Mouse (Mus musculus): Measurements from ENCODE around the gene 4933402J07Rik. TPM values are rescaled to one million over a fixed set of nuclear protein-coding genes. Genes with fewer than 3 reads are reported as not detected.
A peak's percentile ranks its signal among the peaks of the same experiment; 100 is the strongest.

The 4933402J07Rik gene
- polyA plus RNA-seq, 1 experiment from 2014 or later: not detected

GRCm38 (mm10) chr8:87609651-87610192 is 46.1 kb downstream of the 4933402J07Rik start:
- Histone ChIP-seq H3K9me3 (ENCODE audit: control insufficient read depth, low read length) (no peaks in the 10 kb centered on the region), H3K27me3 (ENCODE audit: control insufficient read depth, insufficient read depth, low read length) (no peaks in the 10 kb centered on the region), H3K27ac (ENCODE audit: low read depth, low read length) (no peak overlapping the region), H3K4me2 (ENCODE audit: low read depth, low read length) (no peak overlapping the region), H3K4me1 (ENCODE audit: control insufficient read depth, insufficient read depth, low read length) (no peaks in the 10 kb centered on the region), H3K4me3 (ENCODE audit: low read depth, low read length) (no peak overlapping the region), H3K36me3 (ENCODE audit: control insufficient read depth, insufficient read depth, low read length) (no peaks in the 10 kb centered on the region), H3K9ac (replicated peaks; ENCODE audit: low read depth, low read length) (no peak overlapping the region)
- 94% methylated on average over 4 of the region's 4 CpGs for WGBS
- no peak for ATAC-seq (ENCODE audit: low read depth)

- H3K9me3 ChIP-seq (ENCODE audit: control insufficient read depth, low read length): no peaks in the 10 kb centered on the region
- ATAC-seq (ENCODE audit: low read depth): no peak
- no peak overlapping the region for H3K4me3 ChIP-seq (ENCODE audit: low read depth, low read length)
- no peaks in the 10 kb centered on the region for H3K4me1 ChIP-seq (ENCODE audit: control insufficient read depth, insufficient read depth, low read length)
- no peak overlapping the region for H3K9ac ChIP-seq (replicated peaks; ENCODE audit: low read depth, low read length)
- no peaks in the 10 kb centered on the region for H3K36me3 ChIP-seq (ENCODE audit: control insufficient read depth, insufficient read depth, low read length)
- H3K27ac ChIP-seq (ENCODE audit: low read depth, low read length): no peak overlapping the region
- H3K27me3 ChIP-seq (ENCODE audit: control insufficient read depth, insufficient read depth, low read length): no peaks in the 10 kb centered on the region
- H3K4me2 ChIP-seq (ENCODE audit: low read depth, low read length): no peak overlapping the region
- WGBS: 96% methylated on average over 1 of the region's 1 CpGs
Measured at GRCm38 (mm10) chr8:87613701-87614100, 50.0 kb downstream of the 4933402J07Rik start.

- Histone ChIP-seq H3K27ac (ENCODE audit: low read depth, low read length) (no peak overlapping the region), H3K4me3 (ENCODE audit: low read depth, low read length) (no peak overlapping the region), H3K27me3 (ENCODE audit: control insufficient read depth, insufficient read depth, low read length) (no peaks in the 10 kb centered on the region), H3K4me1 (ENCODE audit: control insufficient read depth, insufficient read depth, low read length) (peaks cover 3% of the 10 kb centered on the region; the same call in 1 of the 2 replicates), H3K36me3 (ENCODE audit: control insufficient read depth, insufficient read depth, low read length) (no peaks in the 10 kb centered on the region), H3K9me3 (ENCODE audit: control insufficient read depth, low read length) (no peaks in the 10 kb centered on the region), H3K4me2 (ENCODE audit: low read depth, low read length) (no peak overlapping the region), H3K9ac (replicated peaks; ENCODE audit: low read depth, low read length) (no peak overlapping the region)
- WGBS: 46% methylated on average over 7 of the region's 7 CpGs
- ATAC-seq (ENCODE audit: low read depth): no peak
Measured at GRCm38 (mm10) chr8:87619118-87619517, 55.5 kb downstream of the 4933402J07Rik start.

DNA sequence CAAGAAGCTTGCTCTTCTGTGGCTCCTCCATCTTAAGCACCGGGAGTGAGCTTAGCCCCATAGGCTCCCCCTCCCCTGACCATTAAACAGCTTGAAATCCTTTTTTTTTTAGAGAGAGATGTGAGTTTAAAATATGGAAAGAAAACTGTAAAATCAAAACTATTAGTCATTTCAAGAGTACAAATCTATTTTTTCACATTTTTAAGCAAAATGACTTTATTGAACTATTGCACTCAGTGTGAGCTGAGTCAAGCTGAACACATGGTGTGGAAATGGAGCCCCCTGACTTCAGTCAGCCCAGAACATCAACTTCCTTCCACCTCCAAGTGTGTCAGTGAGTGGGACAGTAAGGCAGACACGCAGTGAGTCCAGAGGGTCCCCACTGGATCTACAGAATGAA is 55.9 kb downstream of the 4933402J07Rik start:
- Histone ChIP-seq H3K9me3 (ENCODE audit: control insufficient read depth, low read length) (no peaks in the 10 kb centered on the region), H3K27me3 (ENCODE audit: control insufficient read depth, insufficient read depth, low read length) (no peaks in the 10 kb centered on the region), H3K9ac (replicated peaks; ENCODE audit: low read depth, low read length) (no peak overlapping the region), H3K36me3 (ENCODE audit: control insufficient read depth, insufficient read depth, low read length) (no peaks in the 10 kb centered on the region), H3K4me2 (ENCODE audit: low read depth, low read length) (no peak overlapping the region), H3K4me1 (ENCODE audit: control insufficient read depth, insufficient read depth, low read length) (peaks cover 3% of the 10 kb centered on the region; the same call in 1 of the 2 replicates), H3K4me3 (ENCODE audit: low read depth, low read length) (no peak overlapping the region), H3K27ac (ENCODE audit: low read depth, low read length) (no peak overlapping the region)
- ATAC-seq (ENCODE audit: low read depth): no peak
- 58% methylated on average over 2 of the region's 2 CpGs for WGBS

- Histone ChIP-seq H3K36me3 (ENCODE audit: control insufficient read depth, insufficient read depth, low read length) (no peaks in the 10 kb centered on the region), H3K27ac (ENCODE audit: low read depth, low read length) (peak overlapping the region; percentile 61), H3K4me2 (ENCODE audit: low read depth, low read length) (no peak overlapping the region), H3K9ac (replicated peaks; ENCODE audit: low read depth, low read length) (no peak overlapping the region), H3K4me1 (ENCODE audit: control insufficient read depth, insufficient read depth, low read length) (peaks cover 3% of the 10 kb centered on the region; the same call in 1 of the 2 replicates), H3K9me3 (ENCODE audit: control insufficient read depth, low read length) (no peaks in the 10 kb centered on the region), H3K4me3 (ENCODE audit: low read depth, low read length) (no peak overlapping the region), H3K27me3 (ENCODE audit: control insufficient read depth, insufficient read depth, low read length) (no peaks in the 10 kb centered on the region)
- 56% methylated on average over 6 of the region's 6 CpGs for WGBS
- ATAC-seq (ENCODE audit: low read depth): no peak
Measured at GRCm38 (mm10) chr8:87620225-87620624, 56.6 kb downstream of the 4933402J07Rik start.

- Histone ChIP-seq H3K9me3 (ENCODE audit: control insufficient read depth, low read length) (no peaks in the 10 kb centered on the region), H3K4me2 (ENCODE audit: low read depth, low read length) (no peak overlapping the region), H3K4me3 (ENCODE audit: low read depth, low read length) (no peak overlapping the region), H3K27ac (ENCODE audit: low read depth, low read length) (peak overlapping the region; percentile 39; the same call in 1 of the 2 replicates), H3K27me3 (ENCODE audit: control insufficient read depth, insufficient read depth, low read length) (no peaks in the 10 kb centered on the region), H3K4me1 (ENCODE audit: control insufficient read depth, insufficient read depth, low read length) (peaks cover 3% of the 10 kb centered on the region; the same call in 1 of the 2 replicates), H3K36me3 (ENCODE audit: control insufficient read depth, insufficient read depth, low read length) (no peaks in the 10 kb centered on the region), H3K9ac (replicated peaks; ENCODE audit: low read depth, low read length) (no peak overlapping the region)
- WGBS: 83% methylated on average over 12 of the region's 12 CpGs
- no peak for ATAC-seq (ENCODE audit: low read depth)
Measured at GRCm38 (mm10) chr8:87621181-87621580, 57.5 kb downstream of the 4933402J07Rik start.

GRCm38 (mm10) chr8:87629656-87630055 is 66.0 kb downstream of the 4933402J07Rik start:
- no peak overlapping the region for H3K27ac ChIP-seq (ENCODE audit: low read depth, low read length)
- H3K4me2 ChIP-seq (ENCODE audit: low read depth, low read length): no peak overlapping the region
- no peaks in the 10 kb centered on the region for H3K36me3 ChIP-seq (ENCODE audit: control insufficient read depth, insufficient read depth, low read length)
- H3K4me3 ChIP-seq (ENCODE audit: low read depth, low read length): no peak overlapping the region
- no peaks in the 10 kb centered on the region for H3K27me3 ChIP-seq (ENCODE audit: control insufficient read depth, insufficient read depth, low read length)
- H3K4me1 ChIP-seq (ENCODE audit: control insufficient read depth, insufficient read depth, low read length): no peaks in the 10 kb centered on the region
- no peaks in the 10 kb centered on the region for H3K9me3 ChIP-seq (ENCODE audit: control insufficient read depth, low read length)
- H3K9ac ChIP-seq (replicated peaks; ENCODE audit: low read depth, low read length): no peak overlapping the region
- ATAC-seq (ENCODE audit: low read depth): no peak
- 25% methylated on average over 6 of the region's 6 CpGs for WGBS

GRCm38 (mm10) chr8:87631776-87632175 is 68.1 kb downstream of the 4933402J07Rik start:
- Histone ChIP-seq H3K4me1 (ENCODE audit: control insufficient read depth, insufficient read depth, low read length) (no peaks in the 10 kb centered on the region), H3K4me3 (ENCODE audit: low read depth, low read length) (no peak overlapping the region), H3K36me3 (ENCODE audit: control insufficient read depth, insufficient read depth, low read length) (no peaks in the 10 kb centered on the region), H3K27ac (ENCODE audit: low read depth, low read length) (no peak overlapping the region), H3K27me3 (ENCODE audit: control insufficient read depth, insufficient read depth, low read length) (no peaks in the 10 kb centered on the region), H3K9ac (replicated peaks; ENCODE audit: low read depth, low read length) (no peak overlapping the region), H3K9me3 (ENCODE audit: control insufficient read depth, low read length) (no peaks in the 10 kb centered on the region), H3K4me2 (ENCODE audit: low read depth, low read length) (no peak overlapping the region)
- ATAC-seq (ENCODE audit: low read depth): no peak
- 89% methylated on average over 7 of the region's 7 CpGs for WGBS

DNA sequence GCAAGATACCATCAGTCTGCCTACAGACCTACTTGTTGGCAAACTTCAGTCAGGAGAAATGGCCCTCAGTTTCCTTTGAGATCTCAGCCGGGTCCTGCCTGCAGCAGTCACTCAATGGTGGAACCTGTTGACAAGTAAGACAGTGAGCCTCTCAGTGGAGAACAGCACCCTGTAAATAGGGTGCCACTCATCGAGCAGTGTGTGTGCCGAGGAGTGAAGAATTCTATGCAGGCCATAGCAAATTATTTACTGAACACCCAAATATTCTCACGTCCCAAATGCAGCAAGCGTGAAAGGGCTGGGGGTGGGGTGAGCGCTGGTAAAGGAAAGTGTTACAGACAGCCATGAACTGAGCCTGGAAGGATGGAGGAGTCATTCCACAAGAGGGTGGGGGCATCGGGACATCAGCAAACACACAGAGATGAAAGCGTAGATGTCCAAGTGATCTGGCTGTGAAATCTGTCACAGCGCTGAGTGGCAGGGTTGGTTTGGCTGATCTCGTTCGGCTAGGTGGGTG is 72.6 kb downstream of the 4933402J07Rik start:
- Histone ChIP-seq H3K9ac (replicated peaks; ENCODE audit: low read depth, low read length) (no peak overlapping the region), H3K27me3 (ENCODE audit: control insufficient read depth, insufficient read depth, low read length) (no peaks in the 10 kb centered on the region), H3K36me3 (ENCODE audit: control insufficient read depth, insufficient read depth, low read length) (no peaks in the 10 kb centered on the region), H3K27ac (ENCODE audit: low read depth, low read length) (no peak overlapping the region), H3K4me1 (ENCODE audit: control insufficient read depth, insufficient read depth, low read length) (no peaks in the 10 kb centered on the region), H3K4me2 (ENCODE audit: low read depth, low read length) (no peak overlapping the region), H3K4me3 (ENCODE audit: low read depth, low read length) (no peak overlapping the region), H3K9me3 (ENCODE audit: control insufficient read depth, low read length) (no peaks in the 10 kb centered on the region)
- no peak for ATAC-seq (ENCODE audit: low read depth)
- WGBS: 89% methylated on average over 11 of the region's 11 CpGs
